Mouse (Mus musculus) midbrain, embryonic 13.5 days (tissue): ENCODE results near the gene Olfr187. TPM values are rescaled to one million over a fixed set of nuclear protein-coding genes. Genes with fewer than 3 reads are reported as not detected.
"Not testable (repeated sequence)": the region's sequence is repeated elsewhere in the genome, so short reads cannot be mapped to it uniquely, and the experiment has no call there.

Experiments
- ATAC-seq: fragments of 200-750 bp; cut with Nextera tagmentation; 2 replicates; pipeline ENCODE4 v1.8.0; 2017; ENCODE audit warnings: mild to moderate bottlenecking, moderate TSS enrichment, moderate library complexity
- H3K27ac ChIP-seq: fragments of 300-500 bp; sonication (generic); 2 replicates; pipeline ENCODE4 v1.5.1; 2015; ENCODE audit warnings: inconsistent platforms, mild to moderate bottlenecking, moderate library complexity
- H3K27me3 ChIP-seq: fragments of 300-500 bp; sonication (generic); 2 replicates; pipeline ENCODE4 v1.6.1; 2015; ENCODE audit warnings: mild to moderate bottlenecking, inconsistent platforms
- H3K36me3 ChIP-seq: fragments of 300-500 bp; sonication (generic); 2 replicates; pipeline ENCODE4 v1.6.1; 2015; ENCODE audit warnings: mild to moderate bottlenecking, inconsistent platforms
- H3K4me1 ChIP-seq: fragments of 300-500 bp; sonication (generic); replicated peaks from 2 replicates; pipeline ENCODE4 v1.6.1; 2015; ENCODE audit warnings: inconsistent platforms
- H3K4me2 ChIP-seq: fragments of 300-500 bp; sonication (generic); replicated peaks from 2 replicates; pipeline ENCODE4 v1.6.1; 2015; ENCODE audit warnings: moderate library complexity, mild to moderate bottlenecking, inconsistent platforms
- H3K4me3 ChIP-seq: fragments of 300-500 bp; sonication (generic); replicated peaks from 2 replicates; pipeline ENCODE4 v1.5.1; 2015; ENCODE audit warnings: mild to moderate bottlenecking, inconsistent platforms
- H3K9ac ChIP-seq: fragments of 300-500 bp; sonication (generic); replicated peaks from 2 replicates; pipeline ENCODE4 v1.6.1; 2015; ENCODE audit warnings: mild to moderate bottlenecking, inconsistent platforms
- H3K9me3 ChIP-seq: fragments of 300-500 bp; sonication (generic); 2 replicates; pipeline ENCODE4 v1.6.1; 2016; ENCODE audit warnings: mild to moderate bottlenecking, inconsistent platforms
- WGBS: fragments of 180-500 bp; shearing (Covaris S2); methylation state at CpG from one replicate; pipeline ENCODE4 v1.1.7; 2015; 5-methylcytosine and 5-hydroxymethylcytosine counted together
- polyA plus RNA-seq: library from polyadenylated mRNA; unstranded; fragments of >200 nt; fragmentation: Nextera tagmentation; extraction: Ambion mirVana; gene quantifications from 2 replicates; pipeline ENCODE4 v1.2.1, GENCODE M21; 2015

Gene Olfr187
- not detected in 2 replicates for polyA plus RNA-seq

DNA sequence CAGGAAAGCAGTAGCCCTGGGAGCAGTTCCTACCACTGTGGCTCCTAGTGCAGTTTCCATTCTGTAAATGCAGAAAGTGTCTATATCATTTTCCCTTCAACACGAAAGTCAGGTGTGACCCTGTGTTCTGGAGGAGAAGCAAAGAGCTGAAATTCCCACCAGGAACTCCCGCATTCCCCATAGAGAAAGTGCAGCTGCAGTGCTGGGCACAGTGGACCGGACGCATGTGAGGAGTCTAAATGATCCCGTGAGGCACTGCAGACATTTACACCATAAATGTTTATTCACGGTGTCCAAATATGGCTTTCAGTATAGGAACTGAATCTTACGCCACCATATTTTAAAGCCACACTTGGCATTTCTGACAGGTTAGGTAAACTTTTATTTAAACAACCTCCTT, at the start of gene Olfr187:
TSS of gene Olfr187 (minus strand) at position 58 of the 400 bp plus-strand sequence.
- ATAC-seq: no peak
- Histone ChIP-seq H3K9ac (no peak within 1 kb of the TSS), H3K4me2 (no peak within 1 kb of the TSS), H3K27ac (no peak within 1 kb of the TSS), H3K4me3 (no peak within 1 kb of the TSS), H3K36me3 (no peaks in the 10 kb centered on the region), H3K4me1 (no peaks in the 10 kb centered on the region), H3K9me3 (no peaks in the 10 kb centered on the region), H3K27me3 (no peaks in the 10 kb centered on the region)
- WGBS: 90% methylated on average over 7 of the region's 7 CpGs

DNA sequence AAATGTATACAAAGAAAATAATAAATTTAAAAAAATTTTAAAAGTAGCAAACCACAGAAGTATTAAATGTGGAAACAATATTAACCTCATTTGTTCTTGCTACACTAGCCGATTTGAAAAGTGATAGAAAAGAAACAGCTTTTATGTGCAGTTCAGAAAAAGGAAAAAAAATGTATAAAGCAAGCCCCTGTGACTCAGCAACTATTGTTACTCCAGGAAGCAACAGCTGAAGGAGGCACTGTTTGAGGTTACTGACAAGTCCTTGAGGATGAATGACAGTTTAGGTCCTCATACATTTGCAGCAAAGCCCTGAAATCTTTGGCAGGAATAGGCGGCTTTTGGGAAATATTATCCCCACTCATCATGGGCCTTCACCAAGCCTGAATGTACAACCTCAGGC, 41.5 kb upstream of the Olfr187 start:
- H3K4me3 ChIP-seq, H3K9me3 ChIP-seq, H3K36me3 ChIP-seq, H3K9ac ChIP-seq, ATAC-seq, H3K27ac ChIP-seq, H3K4me1 ChIP-seq, H3K27me3 ChIP-seq, H3K4me2 ChIP-seq: not testable (repeated sequence)
- WGBS: 79% methylated on average over 2 of the region's 2 CpGs

DNA sequence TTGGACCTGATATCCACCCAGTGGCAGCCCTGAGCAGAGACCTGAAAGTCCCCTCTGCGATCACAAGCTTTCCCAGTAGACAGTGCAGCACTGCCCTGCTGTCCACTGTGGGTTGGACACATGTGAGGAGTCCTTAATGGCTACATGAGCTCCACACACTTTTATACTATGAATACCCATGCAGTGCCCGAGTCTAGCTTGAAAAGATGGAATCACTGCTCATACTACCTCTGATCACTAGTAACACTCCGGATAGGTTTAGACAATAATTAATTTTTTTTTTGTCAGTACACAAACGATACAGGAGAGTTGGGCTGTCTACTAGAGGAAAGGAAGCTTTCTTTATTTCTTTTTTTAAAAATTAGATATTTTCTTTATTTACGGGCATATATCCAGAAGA, 38.3 kb upstream of the Olfr187 start, which contains the start of gene Olfr190:
TSS of gene Olfr190 (minus strand) at position 101 of the 400 bp plus-strand sequence.
- Histone ChIP-seq H3K9me3 (no peaks in the 10 kb centered on the region), H3K4me1 (no peaks in the 10 kb centered on the region), H3K4me2 (no peak within 1 kb of the TSS), H3K36me3 (no peaks in the 10 kb centered on the region), H3K27ac (no peak within 1 kb of the TSS), H3K4me3 (no peak within 1 kb of the TSS), H3K27me3 (no peaks in the 10 kb centered on the region), H3K9ac (no peak within 1 kb of the TSS)
- no peak for ATAC-seq
- WGBS: 91% methylated on average over 5 of the region's 5 CpGs

DNA sequence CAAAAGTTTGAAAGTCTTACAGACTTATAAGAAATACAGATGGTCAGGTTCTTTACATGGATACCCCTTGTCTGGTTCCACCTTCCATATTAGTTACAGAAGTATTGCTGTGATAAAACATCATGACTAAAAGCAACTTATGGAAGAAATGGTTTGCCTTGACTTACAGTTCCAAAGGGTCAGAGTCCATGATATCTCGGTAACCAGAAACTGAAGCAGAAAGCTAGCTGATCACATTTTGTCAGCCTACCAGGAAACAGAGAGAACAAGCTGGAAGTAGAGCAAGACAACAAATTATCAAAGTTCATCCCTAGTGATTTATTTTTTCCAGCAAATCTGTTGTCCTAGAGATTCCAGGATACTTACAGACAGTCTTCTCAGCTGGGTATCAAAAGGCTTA, 34.0 kb upstream of the Olfr187 start:
- H3K4me3 ChIP-seq: no peak overlapping the region
- H3K9ac ChIP-seq: no peak overlapping the region
- 97% methylated on average over 1 of the region's 1 CpGs for WGBS
- H3K4me1 ChIP-seq: no peaks in the 10 kb centered on the region
- H3K27ac ChIP-seq: no peak overlapping the region
- H3K36me3 ChIP-seq: no peaks in the 10 kb centered on the region
- H3K9me3 ChIP-seq: no peaks in the 10 kb centered on the region
- ATAC-seq: no peak
- no peak overlapping the region for H3K4me2 ChIP-seq
- no peaks in the 10 kb centered on the region for H3K27me3 ChIP-seq

DNA sequence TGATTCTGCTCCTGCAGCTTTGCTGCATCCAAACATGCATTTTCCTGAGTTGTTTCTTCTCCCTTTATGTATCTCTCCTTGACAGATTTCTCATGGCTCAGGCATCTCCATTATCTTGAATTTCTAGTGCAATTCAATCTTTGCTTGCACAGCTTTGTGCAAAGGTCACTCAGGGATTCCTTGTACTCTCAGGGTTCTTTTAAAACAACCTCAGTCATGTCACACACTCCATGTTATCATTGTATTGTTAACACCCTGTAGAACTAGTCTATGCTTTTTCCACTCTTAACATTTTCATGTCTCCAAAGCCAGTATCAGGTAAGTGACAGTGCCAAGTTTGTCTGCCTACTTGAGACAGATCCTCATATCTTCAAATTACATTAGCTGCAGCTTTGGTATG, 32.2 kb upstream of the Olfr187 start:
- no peak for ATAC-seq
- Histone ChIP-seq H3K4me3 (no peak overlapping the region), H3K27me3 (no peaks in the 10 kb centered on the region), H3K9ac (no peak overlapping the region), H3K4me1 (no peaks in the 10 kb centered on the region), H3K4me2 (no peak overlapping the region), H3K9me3 (no peaks in the 10 kb centered on the region), H3K36me3 (no peaks in the 10 kb centered on the region), H3K27ac (no peak overlapping the region)

DNA sequence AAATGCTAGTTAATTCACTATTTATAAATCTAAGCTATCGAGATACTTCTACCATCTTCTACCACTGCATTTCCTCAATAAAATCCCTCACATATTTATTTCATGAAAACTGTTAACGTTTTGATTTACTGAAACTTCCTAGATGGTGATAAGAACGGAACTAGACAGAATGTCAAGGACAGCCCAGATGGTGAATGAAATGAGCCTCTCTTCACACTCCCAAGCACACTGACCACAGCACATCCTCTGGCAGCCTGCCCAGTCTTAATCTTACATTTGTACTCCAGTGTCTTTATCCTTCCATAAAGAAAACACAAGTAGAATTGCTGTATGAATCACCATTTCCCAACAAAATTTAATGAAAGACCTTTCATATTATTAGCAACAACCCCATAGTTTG, 22.8 kb upstream of the Olfr187 start:
- 82% methylated on average over 3 of the region's 3 CpGs for WGBS
- not testable (repeated sequence) for H3K27me3 ChIP-seq, H3K4me3 ChIP-seq, H3K36me3 ChIP-seq, H3K4me2 ChIP-seq, ATAC-seq, H3K9ac ChIP-seq, H3K4me1 ChIP-seq, H3K27ac ChIP-seq, H3K9me3 ChIP-seq

DNA sequence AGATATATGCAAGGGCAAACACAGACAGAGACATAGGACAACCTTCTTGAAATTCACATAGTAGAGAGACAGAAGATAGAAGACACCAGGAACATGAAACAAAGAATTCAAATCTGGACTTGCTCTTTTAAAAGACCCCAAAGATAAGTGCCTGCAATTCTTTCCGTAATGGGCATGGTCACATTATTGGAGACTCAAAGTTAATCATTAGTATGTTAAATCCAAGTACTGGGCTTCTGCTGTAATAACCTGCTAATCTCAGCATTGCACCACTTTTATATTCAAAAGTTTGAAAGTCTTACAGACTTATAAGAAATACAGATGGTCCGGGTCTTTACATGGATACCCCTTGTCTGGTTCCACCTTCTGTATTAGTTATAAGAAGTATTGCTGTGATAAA, 9.7 kb upstream of the Olfr187 start:
- H3K36me3 ChIP-seq, H3K9ac ChIP-seq, H3K9me3 ChIP-seq, H3K4me2 ChIP-seq, H3K4me3 ChIP-seq, ATAC-seq, H3K4me1 ChIP-seq, H3K27me3 ChIP-seq, H3K27ac ChIP-seq: not testable (repeated sequence)
- 95% methylated on average over 2 of the region's 2 CpGs for WGBS

DNA sequence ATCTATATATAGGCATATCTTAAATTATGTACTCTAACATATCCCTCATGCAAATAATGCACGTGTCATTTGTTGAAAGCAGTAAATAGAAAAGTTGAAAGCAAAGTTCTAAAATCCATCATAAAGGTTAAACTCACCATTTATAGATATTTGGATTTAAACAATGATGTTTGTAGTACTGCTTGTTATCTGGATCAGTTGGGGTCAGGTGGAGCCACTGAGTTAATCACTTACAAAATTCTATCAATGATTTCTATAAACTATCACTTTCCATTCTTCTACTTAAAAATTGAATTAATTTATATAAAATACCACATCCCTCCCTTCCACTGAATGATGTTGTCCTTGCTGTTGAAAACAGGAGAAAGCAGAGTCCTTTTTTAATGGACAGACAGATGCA, 9.3 kb upstream of the Olfr187 start:
- ATAC-seq: no peak
- WGBS: 82% methylated on average over 1 of the region's 1 CpGs

DNA sequence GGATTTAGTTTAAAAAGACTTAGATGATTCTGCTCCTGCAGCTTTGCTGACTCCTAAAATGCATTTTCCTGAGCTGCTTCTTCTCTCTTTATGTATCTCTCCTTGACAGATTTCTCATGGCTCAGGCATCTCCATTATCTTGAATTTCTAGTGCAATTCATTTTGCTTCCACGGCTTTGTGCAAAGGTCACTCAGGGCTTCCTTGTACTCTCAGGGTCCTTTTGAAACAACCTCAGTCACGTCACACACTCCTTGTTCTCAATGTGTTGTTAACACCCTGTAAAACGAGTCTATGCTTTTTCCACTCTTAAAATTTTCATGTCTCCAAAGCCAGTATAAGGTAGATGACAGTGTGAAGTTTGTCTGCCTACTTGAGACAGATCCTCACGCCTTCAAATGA, 8.0 kb upstream of the Olfr187 start:
- no peaks in the 10 kb centered on the region for H3K4me1 ChIP-seq
- no peak for ATAC-seq
- no peak overlapping the region for H3K4me2 ChIP-seq
- H3K36me3 ChIP-seq: no peaks in the 10 kb centered on the region
- no peaks in the 10 kb centered on the region for H3K27me3 ChIP-seq
- WGBS: 65% methylated on average over 4 of the region's 4 CpGs
- H3K9me3 ChIP-seq: no peaks in the 10 kb centered on the region
- H3K4me3 ChIP-seq: no peak overlapping the region
- H3K27ac ChIP-seq: no peak overlapping the region
- H3K9ac ChIP-seq: no peak overlapping the region

More for the DNA sequence above, 9.3 kb upstream of the Olfr187 start:
- Histone ChIP-seq H3K27ac (no peak overlapping the region), H3K36me3 (no peaks in the 10 kb centered on the region), H3K9me3 (no peaks in the 10 kb centered on the region), H3K4me1 (no peaks in the 10 kb centered on the region), H3K27me3 (no peaks in the 10 kb centered on the region), H3K4me3 (no peak overlapping the region), H3K9ac (no peak overlapping the region), H3K4me2 (no peak overlapping the region)

DNA sequence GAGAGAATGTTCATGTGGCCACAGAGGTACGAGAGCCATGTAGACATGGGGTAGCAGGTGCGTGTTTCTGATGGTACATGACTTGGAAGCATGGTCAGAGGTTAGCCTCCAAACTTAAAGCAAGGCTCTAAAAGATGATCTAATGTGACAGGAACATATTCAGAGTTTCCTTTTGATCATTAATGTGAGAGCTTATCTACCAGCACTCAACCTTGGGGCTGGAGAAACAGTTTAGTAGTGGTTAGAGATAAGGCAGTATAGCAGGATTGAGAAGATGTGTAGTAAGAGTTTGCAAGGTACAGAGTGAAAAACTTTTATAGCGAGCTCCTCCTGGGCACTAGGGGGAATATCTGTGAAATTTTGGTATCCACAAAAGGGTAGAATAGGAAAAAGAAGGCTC, 6.3 kb upstream of the Olfr187 start:
- Histone ChIP-seq H3K27ac (no peak overlapping the region), H3K9me3 (no peaks in the 10 kb centered on the region), H3K4me2 (no peak overlapping the region), H3K4me1 (no peaks in the 10 kb centered on the region), H3K36me3 (no peaks in the 10 kb centered on the region), H3K4me3 (no peak overlapping the region), H3K9ac (no peak overlapping the region), H3K27me3 (no peaks in the 10 kb centered on the region)
- ATAC-seq: no peak
- WGBS: 83% methylated on average over 3 of the region's 3 CpGs

DNA sequence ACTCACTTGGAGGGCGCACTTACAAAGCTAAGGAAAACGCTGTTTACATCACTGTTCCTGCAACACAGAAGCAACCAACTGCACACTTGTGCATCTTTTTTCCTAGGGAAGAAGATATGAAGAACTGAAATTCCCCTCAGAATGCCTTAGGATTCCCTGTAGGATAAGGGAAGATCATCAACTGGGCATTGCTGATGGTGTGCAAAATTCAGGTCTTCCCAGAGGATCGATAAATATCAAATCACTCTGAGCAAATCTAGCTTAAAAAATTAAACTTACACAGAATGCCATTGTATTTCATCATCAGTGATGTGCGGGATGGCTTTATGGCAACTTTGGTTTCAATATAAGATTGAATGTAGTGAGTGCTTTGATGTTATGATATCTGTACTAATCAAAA, 9.4 kb downstream of the Olfr187 start, which contains the start of gene Olfr186:
TSS of gene Olfr186 (minus strand) at position 101 of the 400 bp plus-strand sequence.
- H3K27me3 ChIP-seq: no peaks in the 10 kb centered on the region
- H3K4me3 ChIP-seq: no peak within 1 kb of the TSS
- no peaks in the 10 kb centered on the region for H3K4me1 ChIP-seq
- no peaks in the 10 kb centered on the region for H3K9me3 ChIP-seq
- no peak for ATAC-seq
- H3K27ac ChIP-seq: no peak within 1 kb of the TSS
- H3K4me2 ChIP-seq: no peak within 1 kb of the TSS
- 96% methylated on average over 4 of the region's 4 CpGs for WGBS
- no peak within 1 kb of the TSS for H3K9ac ChIP-seq
- H3K36me3 ChIP-seq: no peaks in the 10 kb centered on the region

DNA sequence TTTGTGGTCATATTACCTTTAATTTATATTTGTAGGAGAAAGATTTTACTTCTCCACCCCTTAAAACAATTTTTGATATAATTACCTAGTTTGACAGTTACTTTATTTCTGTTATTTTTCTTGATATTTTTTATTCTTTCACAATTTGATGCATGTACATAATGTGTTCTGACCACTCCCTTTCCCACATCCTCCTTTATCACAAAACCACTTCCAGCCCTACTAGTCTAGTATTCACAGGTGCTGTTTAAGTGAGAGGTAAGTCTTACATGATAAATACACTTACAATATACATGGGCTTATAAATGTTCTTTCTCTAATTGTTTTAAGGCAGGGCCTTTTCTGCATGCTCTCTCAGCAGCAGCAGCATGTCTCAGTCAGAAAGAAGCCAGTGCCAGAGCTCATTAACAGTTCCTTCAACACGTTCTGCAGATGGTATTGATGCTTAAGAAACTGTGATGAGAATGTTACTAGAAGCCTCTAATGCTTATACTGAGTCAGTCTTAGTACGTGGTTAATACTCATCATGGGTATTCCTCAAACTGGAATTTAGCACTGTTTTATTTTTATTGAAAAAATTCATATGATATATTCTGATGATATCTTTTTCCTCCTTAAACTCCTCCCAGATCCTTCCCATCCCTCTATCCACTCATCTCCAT, 26.1 kb downstream of the Olfr187 start:
- Histone ChIP-seq H3K9ac (no peak overlapping the region), H3K9me3 (no peaks in the 10 kb centered on the region), H3K27ac (no peak overlapping the region), H3K4me2 (no peak overlapping the region), H3K27me3 (no peaks in the 10 kb centered on the region), H3K4me1 (no peaks in the 10 kb centered on the region), H3K36me3 (no peaks in the 10 kb centered on the region), H3K4me3 (no peak overlapping the region)
- 78% methylated on average over 2 of the region's 2 CpGs for WGBS
- ATAC-seq: no peak

DNA sequence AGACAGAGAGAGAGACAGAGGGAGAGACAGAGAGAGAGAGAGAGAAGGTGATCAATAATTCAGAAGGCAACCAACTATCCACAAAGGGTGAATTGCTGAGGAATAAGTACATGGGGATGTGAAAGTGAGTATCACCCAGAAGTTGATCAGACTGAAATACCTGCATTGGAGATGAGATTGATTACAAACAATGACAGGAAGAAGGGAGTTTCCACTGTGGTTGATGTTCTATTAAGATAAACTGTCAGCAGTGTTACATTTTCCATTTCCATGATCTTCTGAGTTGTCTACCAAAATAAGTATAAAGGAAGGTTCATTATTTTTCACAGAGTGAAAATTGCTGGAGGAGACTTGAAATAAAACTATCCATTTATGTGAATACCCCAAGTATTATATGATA, 32.4 kb downstream of the Olfr187 start:
- H3K9me3 ChIP-seq: no peaks in the 10 kb centered on the region
- H3K4me3 ChIP-seq: no peak overlapping the region
- no peak overlapping the region for H3K9ac ChIP-seq
- no peak for ATAC-seq
- H3K27me3 ChIP-seq: no peaks in the 10 kb centered on the region
- H3K27ac ChIP-seq: no peak overlapping the region
- H3K4me2 ChIP-seq: no peak overlapping the region
- H3K4me1 ChIP-seq: no peaks in the 10 kb centered on the region
- H3K36me3 ChIP-seq: no peaks in the 10 kb centered on the region
